Comparison of ENCODE assay signal across 11 mouse cellular contexts in genomic region chr11:119339179-119339578, GRCm38 (mm10). TPM values are rescaled to one million over a fixed set of nuclear protein-coding genes. Genes with fewer than 3 reads are reported as not detected.
DNase-seq lines count a peak whose midpoint lies in the region; ATAC-seq and TF ChIP-seq lines count a peak whose summit lies in the region.
"Had no signal": no experiment of that assay in that cellular context is flagged by ENCODE, and none has a peak within 500 bp of the region (broad histone marks: within the 10 kb centered on the region; RNA-seq: fewer than 3 reads in every experiment).

No protein-coding gene starts in this region.

- H3K9me3 ChIP-seq in heart, embryonic 12.5 days (replicated peaks): no peaks in the 10 kb centered on the region
- no peaks in the 10 kb centered on the region for H3K9me3 ChIP-seq in kidney, postnatal 0 days (replicated peaks; ENCODE audit: low read length)
- no peaks in the 10 kb centered on the region for H3K9me3 ChIP-seq in kidney, embryonic 16.5 days (ENCODE audit: low read length)
- H3K9me3 ChIP-seq in limb, embryonic 10.5 days (replicated peaks): no peaks in the 10 kb centered on the region
- H3K9me3 ChIP-seq: embryonic facial prominence, embryonic 15.5 days; G1E had no signal

- H3K4me2 ChIP-seq in heart, embryonic 12.5 days: no peak overlapping the region
- no peak overlapping the region for H3K4me2 ChIP-seq in kidney, postnatal 0 days (ENCODE audit: low read length)
- no peak overlapping the region for H3K4me2 ChIP-seq in kidney, embryonic 16.5 days (replicated peaks; ENCODE audit: low read depth, low read length)
- H3K4me2 ChIP-seq: embryonic facial prominence, embryonic 15.5 days had no signal

- 52% methylated on average over 5 of the region's 5 CpGs for WGBS in heart, embryonic 12.5 days
- 45% methylated on average over 5 of the region's 5 CpGs for WGBS in kidney, postnatal 0 days
- WGBS in kidney, embryonic 16.5 days: 50% methylated on average over 5 of the region's 5 CpGs
- WGBS in limb, embryonic 10.5 days: 49% methylated on average over 5 of the region's 5 CpGs

- H3K4me3 ChIP-seq in heart, embryonic 12.5 days: no peak overlapping the region
- no peak overlapping the region for H3K4me3 ChIP-seq in kidney, postnatal 0 days (replicated peaks; ENCODE audit: low read depth, low read length)
- no peak overlapping the region for H3K4me3 ChIP-seq in kidney, embryonic 16.5 days (ENCODE audit: low read length)
- H3K4me3 ChIP-seq in limb, embryonic 10.5 days: no peak overlapping the region
- H3K4me3 ChIP-seq: embryonic facial prominence, embryonic 15.5 days had no signal

- no peak overlapping the region for H3K27ac ChIP-seq in heart, embryonic 12.5 days (ENCODE audit: poor library complexity, severe bottlenecking)
- no peak overlapping the region for H3K27ac ChIP-seq in kidney, postnatal 0 days
- H3K27ac ChIP-seq in kidney, embryonic 16.5 days (ENCODE audit: low read length): no peak overlapping the region
- H3K27ac ChIP-seq in limb, embryonic 10.5 days: 0 out of 2 replicates have a peak overlapping the region, but pooled peaks have one; percentile 16
- H3K27ac ChIP-seq: embryonic facial prominence, embryonic 15.5 days had no signal

- H3K27me3 ChIP-seq in heart, embryonic 12.5 days (replicated peaks): peaks cover 10% of the 10 kb centered on the region
- H3K27me3 ChIP-seq in kidney, postnatal 0 days (ENCODE audit: insufficient read depth, low read length): no peaks in the 10 kb centered on the region
- H3K27me3 ChIP-seq in kidney, embryonic 16.5 days (ENCODE audit: insufficient read depth, low read length): no peaks in the 10 kb centered on the region
- H3K27me3 ChIP-seq in limb, embryonic 10.5 days (ENCODE audit: low read depth, poor library complexity, severe bottlenecking): no peaks in the 10 kb centered on the region; the same call in 1 of the 2 replicates
- H3K27me3 ChIP-seq: embryonic facial prominence, embryonic 15.5 days had no signal

- H3K9ac ChIP-seq in heart, embryonic 12.5 days: peak overlapping the region; percentile 27; the same call in 1 of the 2 replicates
- no peak overlapping the region for H3K9ac ChIP-seq in kidney, postnatal 0 days (ENCODE audit: low read depth, low read length)
- H3K9ac ChIP-seq in kidney, embryonic 16.5 days (replicated peaks; ENCODE audit: low read length): no peak overlapping the region
- H3K9ac ChIP-seq: embryonic facial prominence, embryonic 15.5 days had no signal

- H3K36me3 ChIP-seq in heart, embryonic 12.5 days: no peaks in the 10 kb centered on the region
- H3K36me3 ChIP-seq in kidney, postnatal 0 days (ENCODE audit: insufficient read depth, low read length): no peaks in the 10 kb centered on the region
- H3K36me3 ChIP-seq in kidney, embryonic 16.5 days (ENCODE audit: insufficient read depth, low read length): no peaks in the 10 kb centered on the region
- no peaks in the 10 kb centered on the region for H3K36me3 ChIP-seq in limb, embryonic 10.5 days
- H3K36me3 ChIP-seq: embryonic facial prominence, embryonic 15.5 days had no signal

- H3K4me1 ChIP-seq in heart, embryonic 12.5 days (replicated peaks): peaks cover 19% of the 10 kb centered on the region
- H3K4me1 ChIP-seq in kidney, postnatal 0 days (replicated peaks; ENCODE audit: insufficient read depth, low read length): no peaks in the 10 kb centered on the region
- no peaks in the 10 kb centered on the region for H3K4me1 ChIP-seq in kidney, embryonic 16.5 days (ENCODE audit: insufficient read depth, low read length)
- H3K4me1 ChIP-seq in limb, embryonic 10.5 days: peaks cover 5% of the 10 kb centered on the region; the same call in 1 of the 2 replicates
- H3K4me1 ChIP-seq: embryonic facial prominence, embryonic 15.5 days had no signal

- ATAC-seq in heart, embryonic 12.5 days (ENCODE audit: insufficient number of reproducible peaks, low FRiP score): no peak
- 0 out of 2 replicates have a peak, but pooled peaks have one; percentile 17 for ATAC-seq in kidney, postnatal 0 days (replicated peaks; ENCODE audit: low FRiP score, low read depth)
- no peak for ATAC-seq in kidney, embryonic 16.5 days (ENCODE audit: low FRiP score, low TSS enrichment)
- no peak for ATAC-seq in megakaryocyte-erythroid progenitor cell, adult 5-6 weeks (replicated peaks; ENCODE audit: low FRiP score, low TSS enrichment, poor library complexity, severe bottlenecking)
- ATAC-seq: midbrain, embryonic 16.5 days had no signal

- TF ChIP-seq CTCF in kidney, postnatal 0 days (IDR thresholded peaks at IDR 0.05; ENCODE audit: low read depth): no peak

- no peak for DNase-seq in heart, adult 9 months (ENCODE audit: low spot score in 2 of 2)
- no peak for DNase-seq in kidney, postnatal 0 days (ENCODE audit: low spot score)
- peak; percentile 83 for DNase-seq in MN1 (ENCODE audit: low spot score)
- DNase-seq in limb, embryonic 10.5 days (ENCODE audit: low spot score): no peak

RNA-seq across cellular contexts. Expression of gene Sgsh, which starts 16.2 kb away (rescaled TPM):
- 7.3 and 7.5 TPM in 2 replicates for polyA plus RNA-seq in heart, embryonic 12.5 days (2016; fragmentation: Nextera tagmentation; extraction: Ambion mirVana)
- 9.8 and 10.1 TPM in 2 replicates for polyA plus RNA-seq in kidney, postnatal 0 days (2015; fragmentation: Nextera tagmentation; extraction: Ambion mirVana)
- polyA plus RNA-seq in kidney, embryonic 16.5 days (2015; fragmentation: Nextera tagmentation; extraction: Ambion mirVana): 8.3 and 8.7 TPM in 2 replicates
- 6.5 and 8.1 TPM in 2 replicates for polyA plus RNA-seq in limb, embryonic 10.5 days (2016; fragmentation: Nextera tagmentation; extraction: Ambion mirVana)
- total RNA-seq in megakaryocyte-erythroid progenitor cell, adult 5-6 weeks (2014; fragmentation: Nextera tagmentation): 6.3 and 11.9 TPM in 2 replicates
- total RNA-seq in megakaryocyte-erythroid progenitor cell, adult 5-6 weeks (2017): 3.6 and 5.1 TPM in 2 replicates

RNA-seq across cellular contexts. Expression of gene Slc26a11, which starts 16.2 kb away (rescaled TPM):
- polyA plus RNA-seq in heart, embryonic 12.5 days (2016; fragmentation: Nextera tagmentation; extraction: Ambion mirVana): 9.8 and 10.8 TPM in 2 replicates
- polyA plus RNA-seq in kidney, postnatal 0 days (2015; fragmentation: Nextera tagmentation; extraction: Ambion mirVana): 8.0 and 8.3 TPM in 2 replicates
- 11.3 and 12.5 TPM in 2 replicates for polyA plus RNA-seq in kidney, embryonic 16.5 days (2015; fragmentation: Nextera tagmentation; extraction: Ambion mirVana)
- 8.9 and 9.4 TPM in 2 replicates for polyA plus RNA-seq in limb, embryonic 10.5 days (2016; fragmentation: Nextera tagmentation; extraction: Ambion mirVana)
- total RNA-seq in megakaryocyte-erythroid progenitor cell, adult 5-6 weeks (2014; fragmentation: Nextera tagmentation): 1.7 and 4.4 TPM in 2 replicates
- 0.65 and 1.5 TPM in 2 replicates for total RNA-seq in megakaryocyte-erythroid progenitor cell, adult 5-6 weeks (2017)

RNA-seq across cellular contexts. Expression of gene Card14, which starts 31.6 kb away (rescaled TPM):
- 0.49 and 0.51 TPM in 2 replicates for polyA plus RNA-seq in heart, embryonic 12.5 days (2016; fragmentation: Nextera tagmentation; extraction: Ambion mirVana)
- 0.99 and 1.2 TPM in 2 replicates for polyA plus RNA-seq in kidney, postnatal 0 days (2015; fragmentation: Nextera tagmentation; extraction: Ambion mirVana)
- polyA plus RNA-seq in kidney, embryonic 16.5 days (2015; fragmentation: Nextera tagmentation; extraction: Ambion mirVana): 0.36 and 0.52 TPM in 2 replicates
- 0.08 and 0.30 TPM in 2 replicates for polyA plus RNA-seq in limb, embryonic 10.5 days (2016; fragmentation: Nextera tagmentation; extraction: Ambion mirVana)
- total RNA-seq in megakaryocyte-erythroid progenitor cell, adult 5-6 weeks (2014; fragmentation: Nextera tagmentation): not detected in 2 replicates
- total RNA-seq in megakaryocyte-erythroid progenitor cell, adult 5-6 weeks (2017): not detected in 2 replicates
- polyA plus RNA-seq: forebrain, embryonic 11.5 days; G1E had no signal

RNA-seq across cellular contexts. Expression of gene Eif4a3, which starts 39.3 kb away (rescaled TPM):
- polyA plus RNA-seq in heart, embryonic 12.5 days (2016; fragmentation: Nextera tagmentation; extraction: Ambion mirVana): 270 and 276 TPM in 2 replicates
- polyA plus RNA-seq in kidney, postnatal 0 days (2015; fragmentation: Nextera tagmentation; extraction: Ambion mirVana): 260 and 285 TPM in 2 replicates
- polyA plus RNA-seq in kidney, embryonic 16.5 days (2015; fragmentation: Nextera tagmentation; extraction: Ambion mirVana): 381 and 389 TPM in 2 replicates
- 503 and 564 TPM in 2 replicates for polyA plus RNA-seq in limb, embryonic 10.5 days (2016; fragmentation: Nextera tagmentation; extraction: Ambion mirVana)
- total RNA-seq in megakaryocyte-erythroid progenitor cell, adult 5-6 weeks (2014; fragmentation: Nextera tagmentation): 294 and 360 TPM in 2 replicates
- 206 and 229 TPM in 2 replicates for total RNA-seq in megakaryocyte-erythroid progenitor cell, adult 5-6 weeks (2017)

RNA-seq across cellular contexts. Expression of gene Rnf213, which starts 53.7 kb away (rescaled TPM):
- 8.0 and 8.5 TPM in 2 replicates for polyA plus RNA-seq in heart, embryonic 12.5 days (2016; fragmentation: Nextera tagmentation; extraction: Ambion mirVana)
- 8.8 and 10.0 TPM in 2 replicates for polyA plus RNA-seq in kidney, postnatal 0 days (2015; fragmentation: Nextera tagmentation; extraction: Ambion mirVana)
- 5.5 and 5.6 TPM in 2 replicates for polyA plus RNA-seq in kidney, embryonic 16.5 days (2015; fragmentation: Nextera tagmentation; extraction: Ambion mirVana)
- polyA plus RNA-seq in limb, embryonic 10.5 days (2016; fragmentation: Nextera tagmentation; extraction: Ambion mirVana): 1.8 and 2.4 TPM in 2 replicates
- 87.9 and 107 TPM in 2 replicates for total RNA-seq in megakaryocyte-erythroid progenitor cell, adult 5-6 weeks (2014; fragmentation: Nextera tagmentation)
- 69.3 and 77.1 TPM in 2 replicates for total RNA-seq in megakaryocyte-erythroid progenitor cell, adult 5-6 weeks (2017)
